Mouse (Mus musculus): ENCODE measurements around the gene Zdhhc5.
A peak's percentile ranks its signal among the peaks of the same experiment; 100 is the strongest.

Gene Zdhhc5

GRCm38 (mm10) chr2:84714811-84715561 is at the start of gene Zdhhc5:
Zdhhc5 (minus strand) TSS chr2:84715180.
- peak; percentile 99 to 100 for DNase-seq

- no peak for DNase-seq
Measured at GRCm38 (mm10) chr2:84762818-84763217, 47.8 kb upstream of the Zdhhc5 start.

- no peak for DNase-seq
Measured at GRCm38 (mm10) chr2:84762295-84762694, 47.3 kb upstream of the Zdhhc5 start.

GRCm38 (mm10) chr2:84761840-84762239 is 46.9 kb upstream of the Zdhhc5 start:
- no peak for DNase-seq

- no peak for DNase-seq
Measured at GRCm38 (mm10) chr2:84761309-84761708, 46.3 kb upstream of the Zdhhc5 start.

GRCm38 (mm10) chr2:84760777-84761176 is 45.8 kb upstream of the Zdhhc5 start:
- no peak for DNase-seq

- DNase-seq: peak; percentile 25 to 49
Measured at GRCm38 (mm10) chr2:84758542-84759127, 43.7 kb upstream of the Zdhhc5 start.

GRCm38 (mm10) chr2:84757026-84757682 is 42.2 kb upstream of the Zdhhc5 start:
- no peak for DNase-seq

GRCm38 (mm10) chr2:84756245-84756644 is 41.3 kb upstream of the Zdhhc5 start:
- DNase-seq: no peak

GRCm38 (mm10) chr2:84750115-84750514 is 35.1 kb upstream of the Zdhhc5 start:
- DNase-seq: peak in 1 of 2 experiments; percentile 21

- peak in 1 of 2 experiments; percentile 45 for DNase-seq
Measured at GRCm38 (mm10) chr2:84744126-84744525, 29.1 kb upstream of the Zdhhc5 start.

- peak; percentile 86 to 91 for DNase-seq
Measured at GRCm38 (mm10) chr2:84743561-84743960, 28.6 kb upstream of the Zdhhc5 start, which contains the start of gene Gm19426. Gm19426 (minus strand) TSS chr2:84743655.

- peak; percentile 80 to 88 for DNase-seq
Measured at GRCm38 (mm10) chr2:84742451-84743283, 27.7 kb upstream of the Zdhhc5 start.

GRCm38 (mm10) chr2:84741841-84742450 is 27.0 kb upstream of the Zdhhc5 start:
- DNase-seq: no peak

- DNase-seq: peak; percentile 46 to 62
Measured at GRCm38 (mm10) chr2:84740608-84741333, 25.8 kb upstream of the Zdhhc5 start.

GRCm38 (mm10) chr2:84738271-84738911 is 23.4 kb upstream of the Zdhhc5 start:
- DNase-seq: peak; percentile 67 to 75

- DNase-seq: peak; percentile 63 to 69
Measured at GRCm38 (mm10) chr2:84737451-84737925, 22.5 kb upstream of the Zdhhc5 start.

GRCm38 (mm10) chr2:84736312-84737161 is 21.6 kb upstream of the Zdhhc5 start:
- peak; percentile 36 to 55 for DNase-seq

GRCm38 (mm10) chr2:84735346-84735920 is 20.5 kb upstream of the Zdhhc5 start:
- peak in 1 of 2 experiments; percentile 10 for DNase-seq

All from kidney, postnatal 4 days (tissue).